Mouse (Mus musculus) megakaryocyte-erythroid progenitor cell, adult 5-6 weeks (primary cell): ENCODE measurements around the gene Zfr2. TPM values are rescaled to one million over a fixed set of nuclear protein-coding genes. Genes with fewer than 3 reads are reported as not detected.

Source experiments
- ATAC-seq: replicated peaks from 2 replicates; pipeline ENCODE4 v1.8.0; 2016; ENCODE audit warnings: mild to moderate bottlenecking, inconsistent platforms; ENCODE audit not compliant: severe bottlenecking, poor library complexity, low FRiP score, low TSS enrichment
- total RNA-seq, 2 experiments: library from RNA; stranded (forward) in 1 of 2; stranded (reverse) in 1 of 2; fragments of 200-1000, 215-1000 nt in 1 of 2; fragments of >200 nt in 1 of 2; fragmentation: Nextera tagmentation in 1 of 2; gene quantifications; 2 replicates each; pipeline ENCODE4 v1.2.3; 2014 to 2017

Gene Zfr2
- total RNA-seq, 2 experiments from 2014 or later: 1.1 TPM; not detected in 1

- no peak for ATAC-seq
Observed at GRCm38 (mm10) chr10:81242021-81242420, 9.1 kb downstream of the Zfr2 start.

GRCm38 (mm10) chr10:81244146-81244545, 11.2 kb downstream of the Zfr2 start:
- ATAC-seq: no peak

- ATAC-seq: peak; percentile 78
Observed at GRCm38 (mm10) chr10:81244595-81244994, 11.6 kb downstream of the Zfr2 start.

GRCm38 (mm10) chr10:81245166-81245565, 12.2 kb downstream of the Zfr2 start:
- no peak for ATAC-seq

- ATAC-seq: no peak
Observed at GRCm38 (mm10) chr10:81247804-81248203, 14.8 kb downstream of the Zfr2 start.

GRCm38 (mm10) chr10:81249442-81249841, 16.5 kb downstream of the Zfr2 start:
- ATAC-seq: no peak

- ATAC-seq: no peak
Observed at GRCm38 (mm10) chr10:81252424-81253419, 19.8 kb downstream of the Zfr2 start, which contains the start of gene Matk. TSS of gene Matk (plus strand) at chr10:81252935.

- no peak for ATAC-seq
Observed at GRCm38 (mm10) chr10:81254886-81255285, 21.9 kb downstream of the Zfr2 start.

GRCm38 (mm10) chr10:81257158-81258039, 24.4 kb downstream of the Zfr2 start:
- no peak for ATAC-seq

- ATAC-seq: no peak
Observed at GRCm38 (mm10) chr10:81259225-81259884, 26.4 kb downstream of the Zfr2 start.

- ATAC-seq: no peak
Observed at GRCm38 (mm10) chr10:81261025-81261424, 28.1 kb downstream of the Zfr2 start.

- no peak for ATAC-seq
Observed at GRCm38 (mm10) chr10:81265540-81265939, 32.6 kb downstream of the Zfr2 start.

GRCm38 (mm10) chr10:81266211-81267105, 33.5 kb downstream of the Zfr2 start, which contains the start of the genes Mrpl54 and Apba3:
TSS of gene Mrpl54 (minus strand) at chr10:81266934.
TSS of gene Apba3 (plus strand) at chr10:81266960.
- peak; percentile 76 for ATAC-seq

GRCm38 (mm10) chr10:81268056-81268455, 35.1 kb downstream of the Zfr2 start:
- ATAC-seq: peak; percentile 51; the same call in 1 of the 2 replicates

GRCm38 (mm10) chr10:81268643-81269412, 35.9 kb downstream of the Zfr2 start:
- no peak for ATAC-seq

GRCm38 (mm10) chr10:81272356-81272755, 39.4 kb downstream of the Zfr2 start:
- no peak for ATAC-seq

GRCm38 (mm10) chr10:81273842-81274241, 40.9 kb downstream of the Zfr2 start:
- ATAC-seq: no peak

- no peak for ATAC-seq
Observed at GRCm38 (mm10) chr10:81277676-81278075, 44.7 kb downstream of the Zfr2 start.
